Mouse (Mus musculus) liver, embryonic 14.5 days (tissue): ENCODE data around the gene Cux1.

Experiments used
- CTCF ChIP-seq: IDR thresholded peaks from 2 replicates; pipeline ENCODE4 v1.5.1; 2016; ENCODE audit warnings: antibody characterized with exemption, low read depth, control low read depth
- EP300 ChIP-seq: IDR thresholded peaks from 2 replicates; pipeline ENCODE4 v1.6.1; 2016; ENCODE audit warnings: antibody characterized with exemption, low read depth

- TF ChIP-seq CTCF (no peak), EP300 (no peak)
Measured at GRCm38 (mm10) chr5:136608814-136609434, 41.6 kb upstream of the Cux1 start.
